Mouse (Mus musculus) neural tube, embryonic 14.5 days (tissue): ENCODE data around the gene Hba-x. TPM values are rescaled to one million over a fixed set of nuclear protein-coding genes. Genes with fewer than 3 reads are reported as not detected.

Experiments
- ATAC-seq: fragments of 200-750 bp; cut with Nextera tagmentation; 2 replicates; pipeline ENCODE4 v1.8.0; 2017; ENCODE audit warnings: low read depth, mild to moderate bottlenecking, moderate TSS enrichment, moderate library complexity
- H3K27ac ChIP-seq: fragments of 300-500 bp; sonication (generic); 2 replicates; pipeline ENCODE4 v1.5.1; 2014; ENCODE audit warnings: low read depth, mild to moderate bottlenecking, control low read depth, low read length, moderate library complexity, mixed read lengths
- H3K27me3 ChIP-seq: fragments of 300-500 bp; sonication (generic); 2 replicates; pipeline ENCODE4 v1.6.1; 2014; ENCODE audit warnings: low read length; ENCODE audit not compliant: control insufficient read depth, insufficient read depth
- H3K36me3 ChIP-seq: fragments of 300-500 bp; sonication (generic); 2 replicates; pipeline ENCODE4 v1.6.1; 2014; ENCODE audit warnings: low read length, mixed read lengths; ENCODE audit not compliant: control insufficient read depth, insufficient read depth
- H3K4me1 ChIP-seq: fragments of 300-500 bp; sonication (generic); 2 replicates; pipeline ENCODE4 v1.6.1; 2014; ENCODE audit warnings: low read length; ENCODE audit not compliant: control insufficient read depth, insufficient read depth
- H3K4me2 ChIP-seq: fragments of 300-500 bp; sonication (generic); 2 replicates; pipeline ENCODE4 v1.6.1; 2014; ENCODE audit warnings: mild to moderate bottlenecking, low read depth, low read length, control low read depth
- H3K4me3 ChIP-seq: fragments of 300-500 bp; sonication (generic); 2 replicates; pipeline ENCODE4 v1.5.1; 2014; ENCODE audit warnings: low read depth, low read length, control low read depth, mixed read lengths
- H3K9ac ChIP-seq: fragments of 300-500 bp; sonication (generic); replicated peaks from 2 replicates; pipeline ENCODE4 v1.6.1; 2014; ENCODE audit warnings: low read depth, mild to moderate bottlenecking, control low read depth, low read length, mixed read lengths
- H3K9me3 ChIP-seq: fragments of 300-500 bp; sonication (generic); 2 replicates; pipeline ENCODE4 v1.6.1; 2016; ENCODE audit warnings: low read length; ENCODE audit not compliant: control insufficient read depth
- WGBS: fragments of 180-500 bp; shearing (Covaris S2); extraction: QIAGEN DNeasy Blood & Tissue Kit; methylation state at CpG from one replicate; pipeline ENCODE4 v1.1.7; 2014; 5-methylcytosine and 5-hydroxymethylcytosine counted together
- polyA plus RNA-seq: library from polyadenylated mRNA; unstranded; fragments of >200 nt; fragmentation: Nextera tagmentation; extraction: Ambion mirVana; gene quantifications from 2 replicates; pipeline ENCODE4 v1.2.1, GENCODE M21; 2014

Gene Hba-x
- polyA plus RNA-seq, 1 experiment from 2014 or later, result 43.2 TPM

GRCm38 (mm10) chr11:32262674-32263415, 13.4 kb upstream of the Hba-x start:
- Histone ChIP-seq H3K36me3 (no peaks in the 10 kb centered on the region), H3K27ac (no peak overlapping the region), H3K9me3 (no peaks in the 10 kb centered on the region), H3K4me3 (no peak overlapping the region), H3K9ac (no peak overlapping the region), H3K27me3 (no peaks in the 10 kb centered on the region), H3K4me2 (no peak overlapping the region), H3K4me1 (peaks cover 7% of the 10 kb centered on the region; the same call in 1 of the 2 replicates)
- WGBS, result 83% methylated on average over 10 of the region's 10 CpGs
- ATAC-seq, result no peak

GRCm38 (mm10) chr11:32265117-32265738, 11.0 kb upstream of the Hba-x start:
- WGBS, result 98% methylated on average over 3 of the region's 3 CpGs
- Histone ChIP-seq H3K9me3 (no peaks in the 10 kb centered on the region), H3K36me3 (no peaks in the 10 kb centered on the region), H3K4me1 (peaks cover 11% of the 10 kb centered on the region; the same call in 1 of the 2 replicates), H3K4me3 (no peak overlapping the region), H3K4me2 (no peak overlapping the region), H3K9ac (no peak overlapping the region), H3K27me3 (no peaks in the 10 kb centered on the region), H3K27ac (no peak overlapping the region)
- ATAC-seq, result no peak

- ATAC-seq, result no peak
- WGBS, result 91% methylated on average over 6 of the region's 6 CpGs
- H3K9me3 ChIP-seq, result no peaks in the 10 kb centered on the region
- no peaks in the 10 kb centered on the region for H3K27me3 ChIP-seq
- no peak overlapping the region for H3K27ac ChIP-seq
- no peak overlapping the region for H3K9ac ChIP-seq
- H3K4me2 ChIP-seq, result no peak overlapping the region
- no peaks in the 10 kb centered on the region for H3K36me3 ChIP-seq
- H3K4me1 ChIP-seq, result peaks cover 11% of the 10 kb centered on the region; the same call in 1 of the 2 replicates
- H3K4me3 ChIP-seq, result no peak overlapping the region
Observed at GRCm38 (mm10) chr11:32266194-32266593, 10.0 kb upstream of the Hba-x start.

GRCm38 (mm10) chr11:32266776-32267175, 9.4 kb upstream of the Hba-x start:
- Histone ChIP-seq H3K4me3 (peak overlapping the region; percentile 86), H3K4me1 (peaks cover 11% of the 10 kb centered on the region; the same call in 1 of the 2 replicates), H3K9ac (peak overlapping the region; percentile 93), H3K27ac (peak overlapping the region; percentile 96), H3K27me3 (no peaks in the 10 kb centered on the region), H3K4me2 (peak overlapping the region; percentile 52), H3K36me3 (no peaks in the 10 kb centered on the region), H3K9me3 (no peaks in the 10 kb centered on the region)
- ATAC-seq, result peak; percentile 0; the same call in 1 of the 2 replicates
- WGBS, result 18% methylated on average over 6 of the region's 6 CpGs

- Histone ChIP-seq H3K4me3 (peak within 1 kb of the TSS; percentile 86), H3K4me2 (peak within 1 kb of the TSS; percentile 52), H3K4me1 (peaks cover 11% of the 10 kb centered on the region; the same call in 1 of the 2 replicates), H3K27me3 (no peaks in the 10 kb centered on the region), H3K36me3 (no peaks in the 10 kb centered on the region), H3K27ac (peak within 1 kb of the TSS; percentile 96), H3K9me3 (no peaks in the 10 kb centered on the region), H3K9ac (peak within 1 kb of the TSS; percentile 93)
- under 1% methylated on average over 54 of the region's 54 CpGs for WGBS
- ATAC-seq, result peak; percentile 100
Observed at GRCm38 (mm10) chr11:32267188-32267884, 8.9 kb upstream of the Hba-x start, which contains the start of gene Nprl3. Gene Nprl3, minus strand, starts transcription at chr11:32267707.

GRCm38 (mm10) chr11:32267964-32268363, 8.2 kb upstream of the Hba-x start:
- 19% methylated on average over 5 of the region's 5 CpGs for WGBS

GRCm38 (mm10) chr11:32268952-32269351, 7.2 kb upstream of the Hba-x start:
- WGBS, result 91% methylated on average over 5 of the region's 5 CpGs

More at GRCm38 (mm10) chr11:32267964-32268363, 8.2 kb upstream of the Hba-x start:
- peak overlapping the region; percentile 96; the same call in 1 of the 2 replicates for H3K27ac ChIP-seq
- no peaks in the 10 kb centered on the region for H3K36me3 ChIP-seq
- peak overlapping the region; percentile 93 for H3K9ac ChIP-seq
- ATAC-seq, result peak; percentile 49
- H3K4me1 ChIP-seq, result peaks cover 11% of the 10 kb centered on the region; the same call in 1 of the 2 replicates
- no peaks in the 10 kb centered on the region for H3K27me3 ChIP-seq
- H3K4me3 ChIP-seq, result peak overlapping the region; percentile 86
- peak overlapping the region; percentile 52 for H3K4me2 ChIP-seq
- H3K9me3 ChIP-seq, result no peaks in the 10 kb centered on the region

GRCm38 (mm10) chr11:32271178-32271577, 5.0 kb upstream of the Hba-x start:
- no peaks in the 10 kb centered on the region for H3K9me3 ChIP-seq
- WGBS, result 49% methylated on average over 4 of the region's 4 CpGs
- H3K27me3 ChIP-seq, result no peaks in the 10 kb centered on the region
- H3K27ac ChIP-seq, result no peak overlapping the region
- no peak overlapping the region for H3K4me3 ChIP-seq
- H3K36me3 ChIP-seq, result no peaks in the 10 kb centered on the region
- ATAC-seq, result no peak
- no peak overlapping the region for H3K9ac ChIP-seq
- no peak overlapping the region for H3K4me2 ChIP-seq
- peaks cover 8% of the 10 kb centered on the region; the same call in 1 of the 2 replicates for H3K4me1 ChIP-seq

More at GRCm38 (mm10) chr11:32268952-32269351, 7.2 kb upstream of the Hba-x start:
- Histone ChIP-seq H3K36me3 (no peaks in the 10 kb centered on the region), H3K4me3 (no peak overlapping the region), H3K4me2 (no peak overlapping the region), H3K9me3 (no peaks in the 10 kb centered on the region), H3K27me3 (no peaks in the 10 kb centered on the region), H3K27ac (no peak overlapping the region), H3K9ac (no peak overlapping the region), H3K4me1 (peaks cover 11% of the 10 kb centered on the region; the same call in 1 of the 2 replicates)
- ATAC-seq, result no peak
